Mouse (Mus musculus): ENCODE results near the gene Tspan14.

DNA sequence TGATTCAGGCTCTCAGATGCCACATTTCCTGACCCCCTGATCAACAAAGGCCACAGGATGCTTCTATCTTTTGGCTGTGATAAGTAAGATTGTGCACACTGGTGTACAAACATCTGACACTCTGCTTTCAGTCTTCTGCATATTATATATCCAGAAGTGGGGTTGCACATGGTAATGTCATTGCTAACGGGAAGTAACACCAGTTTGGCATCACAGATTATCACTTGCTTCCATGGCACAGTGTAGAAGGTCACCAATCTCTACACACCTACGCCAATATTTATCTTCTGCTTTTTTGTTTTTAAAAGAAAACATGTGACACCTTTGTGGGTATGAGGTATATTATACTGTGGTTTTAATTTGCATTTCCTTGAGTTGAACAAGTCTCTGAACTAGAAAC lies 36.7 kb downstream of the Tspan14 start:
- TF ChIP-seq POLR2A (IDR thresholded peaks at IDR 0.05; ENCODE audit: control insufficient read depth, extremely low read depth, insufficient read depth, low read length, poor library complexity) (no peak), CTCF (IDR thresholded peaks at IDR 0.05; ENCODE audit: borderline replicate concordance, control insufficient read depth, extremely low read depth, insufficient read depth, low read length, poor library complexity) (no peak)
